Mouse (Mus musculus): ENCODE data around the gene Prex1. TPM values are rescaled to one million over a fixed set of nuclear protein-coding genes. Genes with fewer than 3 reads are reported as not detected.
"Not testable (repeated sequence)": the region's sequence is repeated elsewhere in the genome, so short reads cannot be mapped to it uniquely, and the experiment has no call there.

The Prex1 gene
- total RNA-seq (2021) = 10 to 100 TPM; 76.6 to 86.9 TPM
- long read RNA-seq, full-length matches to known transcripts = 4 of 20 reads
- long read RNA-seq, partial matches to known transcripts = 13 of 20 reads
- long read RNA-seq, other reads (novel, unspliced or antisense) = 3 of 20 reads

DNA sequence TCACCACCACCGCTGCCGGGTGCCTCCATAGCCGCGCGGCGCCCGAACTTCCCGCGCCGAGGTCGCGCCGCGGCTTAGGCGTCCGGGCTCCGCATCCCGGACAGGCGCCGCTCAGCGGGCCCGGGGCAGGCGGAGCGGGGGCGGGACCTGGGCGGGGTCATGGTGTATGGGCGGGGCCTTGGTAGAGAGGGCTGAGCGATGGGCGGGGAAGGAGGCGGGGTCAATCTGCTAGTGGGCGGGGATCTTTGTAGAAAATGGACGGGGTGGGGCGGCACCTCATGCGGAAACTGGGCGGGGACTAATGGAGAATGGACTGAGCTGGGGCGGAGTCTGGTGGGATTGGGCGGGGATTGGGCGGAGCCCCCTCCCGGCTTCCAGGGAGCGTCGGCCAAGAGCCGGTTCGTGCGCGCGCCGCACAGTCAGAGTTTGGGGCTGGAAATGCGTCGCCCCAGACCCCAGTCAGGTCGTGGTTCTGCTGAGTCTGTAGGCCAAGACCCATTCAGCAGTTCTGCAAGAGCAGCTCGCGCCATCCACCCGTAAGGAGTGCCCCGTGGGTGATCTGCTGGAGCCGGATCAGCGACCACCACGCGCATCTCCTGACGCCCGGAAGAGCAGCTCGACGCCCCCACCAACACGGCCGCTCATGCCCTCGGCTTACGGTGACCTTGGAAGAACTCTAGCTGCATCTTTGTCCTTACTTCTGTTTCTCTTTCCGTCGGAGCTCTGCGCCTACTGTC, at the start of gene Prex1:
TSS of gene Prex1 (minus strand) at position 143 of the 737 bp plus-strand sequence.
- DNase-seq (ENCODE audit: low spot score in 2 of 2) = peak; percentile 99

DNA sequence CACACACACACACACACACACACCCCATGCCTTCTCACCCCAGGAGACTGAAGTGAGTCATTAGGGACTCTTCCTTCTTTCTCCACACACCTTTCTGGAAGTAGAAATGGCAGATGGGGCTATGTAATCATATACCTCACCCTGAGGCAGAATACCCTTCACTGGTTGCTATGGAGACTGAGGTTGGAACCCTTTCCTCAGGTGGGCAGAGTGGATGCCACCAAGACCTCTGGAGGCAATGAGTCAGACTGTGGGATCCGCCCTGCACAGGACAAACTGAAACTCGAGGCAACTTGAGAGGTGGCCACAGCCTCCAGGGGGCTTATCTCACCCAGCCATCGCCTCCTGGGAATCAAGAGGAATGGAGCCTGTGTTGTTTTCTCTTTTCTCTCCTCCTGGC, 44.3 kb upstream of the Prex1 start:
- no peak for DNase-seq (ENCODE audit: low spot score in 2 of 2)

DNA sequence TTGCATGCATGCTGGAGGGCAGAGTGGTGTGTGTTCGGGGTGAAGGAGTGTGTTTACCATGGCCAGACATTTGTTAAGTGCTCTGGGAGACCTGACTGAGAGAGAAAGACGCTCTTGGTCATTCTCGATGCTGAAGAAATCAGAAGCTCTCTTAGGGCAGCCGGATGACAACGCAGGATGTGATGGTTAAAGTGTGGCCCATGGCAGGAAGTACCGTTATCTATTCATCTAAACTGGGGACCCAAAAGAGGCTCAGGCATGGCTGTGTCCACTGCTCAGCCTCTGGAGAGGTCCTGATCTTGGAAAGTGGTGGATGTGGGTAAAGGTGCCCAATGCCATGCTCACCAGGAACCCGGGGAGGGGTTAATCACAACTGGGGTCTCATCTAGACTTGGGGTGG, 41.1 kb upstream of the Prex1 start:
- no peak for DNase-seq (ENCODE audit: low spot score in 2 of 2)

DNA sequence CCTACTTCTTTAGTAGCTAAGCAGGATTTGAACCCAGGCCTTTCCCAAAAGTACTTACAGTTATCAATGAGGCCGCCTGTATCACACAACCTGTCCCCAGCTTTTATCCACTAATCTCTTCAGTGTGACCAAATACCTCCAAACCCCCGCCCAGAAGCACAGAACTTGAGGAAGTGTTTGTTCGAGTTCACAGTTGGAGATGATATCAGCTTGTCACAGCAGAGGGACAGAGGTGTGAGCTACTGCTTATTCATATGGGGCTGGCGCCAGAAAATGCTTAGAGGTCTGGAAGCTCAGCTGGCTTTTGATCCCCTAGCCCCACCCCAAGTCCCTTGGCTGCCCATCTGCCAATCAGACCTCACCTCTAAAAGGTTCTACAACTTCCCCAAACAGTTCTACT, 40.6 kb upstream of the Prex1 start:
- DNase-seq (ENCODE audit: low spot score in 2 of 2) = no peak

DNA sequence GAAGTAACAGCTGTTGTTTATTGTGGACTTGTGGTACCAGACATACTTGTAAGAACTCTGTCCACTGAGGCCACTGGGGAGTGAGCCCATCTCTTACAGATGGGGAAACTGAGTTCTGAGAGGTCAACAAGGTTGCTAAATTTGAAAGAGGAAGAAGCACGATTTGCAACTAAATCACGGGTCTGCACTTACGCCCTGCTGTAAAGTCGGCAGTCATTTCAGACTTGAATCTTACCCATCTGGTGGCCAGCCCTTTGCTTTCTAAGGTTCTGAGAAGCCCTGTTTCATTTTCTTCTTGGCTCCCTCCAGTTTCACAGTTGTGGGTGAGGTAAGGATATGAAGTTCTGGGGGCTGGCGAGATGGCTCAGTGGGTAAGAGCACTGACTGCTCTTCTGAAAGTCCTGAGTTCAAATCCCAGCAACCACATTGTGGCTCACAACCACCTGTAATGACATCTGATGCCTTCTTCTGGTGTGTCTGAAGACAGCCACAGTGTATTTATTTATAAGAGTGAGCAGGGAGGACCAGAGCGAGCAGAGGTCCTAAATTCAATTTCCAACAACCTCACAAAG, 37.1 kb upstream of the Prex1 start:
- DNase-seq (ENCODE audit: low spot score in 2 of 2) = no peak

DNA sequence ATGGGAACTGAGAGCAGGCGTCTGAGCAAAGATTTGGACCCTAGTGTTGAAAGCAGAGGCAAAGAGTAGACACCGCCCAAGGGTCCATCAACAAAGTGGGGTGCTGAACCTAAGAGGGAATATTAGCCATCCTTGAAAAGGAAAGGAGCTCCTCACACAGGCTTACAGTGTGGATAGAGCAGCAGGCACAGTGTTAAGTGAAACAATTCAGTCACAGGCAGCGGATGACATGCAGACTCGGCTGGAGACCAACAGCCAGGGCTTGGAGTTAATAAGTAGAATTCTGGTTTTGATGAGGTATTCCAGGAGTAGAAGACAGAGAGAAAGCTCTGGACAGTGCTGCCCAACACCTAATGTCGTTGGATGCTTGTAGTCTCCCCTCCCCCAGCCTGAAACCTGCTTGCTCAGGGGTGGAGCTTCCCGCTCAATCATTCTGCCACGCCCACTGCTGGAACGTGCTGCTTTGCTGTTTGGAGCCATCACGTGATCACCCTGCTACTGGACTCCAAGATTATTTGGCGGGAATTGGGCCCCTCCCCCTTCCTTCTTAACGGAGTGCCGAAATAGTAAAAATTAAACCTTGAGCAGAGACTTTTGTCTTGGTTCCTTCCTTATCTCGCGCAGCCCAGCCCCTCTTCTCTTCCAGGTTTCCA, 32.8 kb upstream of the Prex1 start:
- DNase-seq (ENCODE audit: low spot score in 2 of 2) = not testable (repeated sequence)

DNA sequence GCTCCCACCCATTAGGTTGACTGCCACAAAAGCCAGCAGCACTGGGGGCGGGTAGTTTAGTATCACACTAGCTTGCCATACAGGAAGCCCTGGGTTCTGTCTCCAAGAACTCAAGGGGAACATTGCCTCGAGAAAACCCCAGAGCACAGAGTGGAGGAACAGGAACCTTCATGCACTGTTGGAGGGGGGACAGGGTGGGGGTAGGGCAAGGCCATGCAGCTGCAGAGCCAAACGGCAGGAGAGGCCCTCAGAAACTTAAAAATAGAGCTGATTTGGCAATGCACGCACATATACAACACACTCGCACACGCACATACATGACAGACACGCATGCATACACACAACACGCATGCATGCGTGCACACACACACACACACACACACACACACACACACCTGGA, 32.2 kb upstream of the Prex1 start:
- no peak for DNase-seq (ENCODE audit: low spot score in 2 of 2)

DNA sequence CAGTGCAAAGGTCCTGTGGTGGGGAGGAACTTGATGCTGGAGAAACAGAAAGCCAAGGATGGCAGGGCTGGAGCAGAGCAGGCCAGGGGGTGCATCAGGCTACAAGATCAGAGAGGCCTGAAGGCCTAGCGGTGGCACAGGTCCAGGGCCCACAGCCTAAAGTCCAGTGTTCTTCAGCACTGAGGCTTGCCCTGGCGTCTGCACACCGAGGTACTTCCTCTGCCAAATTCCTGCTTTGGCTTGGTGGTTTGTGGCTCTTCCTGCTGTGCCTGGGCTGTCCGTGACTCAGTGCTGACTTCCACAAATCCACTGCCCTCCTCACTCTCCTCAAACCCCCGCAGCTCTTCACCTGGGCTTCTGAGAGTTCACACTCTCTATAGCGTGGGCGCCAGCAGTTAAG, 30.8 kb upstream of the Prex1 start:
- peak in 1 of 2 experiments; percentile 34 for DNase-seq (ENCODE audit: low spot score in 2 of 2)

DNA sequence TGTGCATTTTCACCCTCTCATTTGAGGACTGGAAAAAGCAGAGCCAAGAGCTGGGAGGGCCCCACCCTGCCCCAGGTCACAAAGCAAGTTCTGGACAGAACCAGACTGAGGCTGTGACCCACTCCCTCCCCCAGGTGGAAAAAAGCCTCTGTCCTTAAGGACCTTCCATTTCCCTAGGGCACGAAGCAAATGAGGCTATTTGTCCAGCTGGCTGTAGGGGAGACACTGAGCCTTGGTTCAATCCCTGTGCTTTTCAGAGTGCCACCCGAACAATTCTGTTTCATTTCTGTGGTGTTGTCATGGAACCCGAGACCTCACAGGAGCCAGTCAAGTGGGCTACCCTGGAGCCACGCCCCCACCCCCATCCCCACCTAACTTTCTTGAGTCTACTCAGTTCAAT, 29.9 kb upstream of the Prex1 start:
- no peak for DNase-seq (ENCODE audit: low spot score in 2 of 2)

DNA sequence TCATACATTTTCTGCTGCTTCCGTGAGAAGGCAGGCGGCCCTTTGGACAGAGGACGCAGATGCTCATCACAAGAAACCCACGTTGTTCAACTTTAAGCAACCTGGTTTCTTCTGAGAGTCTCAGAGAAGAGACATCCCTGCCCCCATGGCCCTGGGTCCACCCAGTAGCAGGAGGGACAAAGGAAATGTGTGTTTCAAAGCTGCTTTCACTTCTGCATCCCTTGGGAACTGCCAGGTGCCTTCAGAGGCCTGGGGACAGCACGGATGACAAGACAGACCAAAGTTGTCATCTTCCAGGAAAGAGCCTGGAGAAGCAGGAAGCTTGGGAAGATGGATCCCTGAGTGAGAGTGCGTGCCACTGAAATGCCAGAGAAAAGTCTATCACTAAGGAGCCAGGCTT, 27.8 kb upstream of the Prex1 start:
- no peak for DNase-seq (ENCODE audit: low spot score in 2 of 2)

DNA sequence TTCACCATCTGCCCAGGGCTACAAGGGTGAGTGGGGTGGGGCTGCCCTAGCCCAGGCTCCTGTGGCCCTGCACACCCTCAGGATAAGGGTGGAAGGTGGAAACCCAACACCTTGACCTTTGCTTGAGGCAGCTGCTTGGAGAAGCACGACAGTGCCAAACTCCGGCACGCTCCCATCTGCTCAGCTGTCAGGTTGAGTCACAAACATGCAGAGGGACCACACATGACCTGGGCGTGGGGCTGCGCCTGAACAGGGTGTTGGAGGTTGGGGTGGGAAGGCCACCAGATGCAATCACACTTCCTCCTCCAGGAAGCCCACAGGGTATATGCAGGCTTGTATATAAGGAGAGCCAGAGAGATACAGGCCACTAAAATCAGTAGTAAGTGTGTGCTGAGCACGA, 26.8 kb upstream of the Prex1 start:
- DNase-seq (ENCODE audit: low spot score in 2 of 2) = no peak

DNA sequence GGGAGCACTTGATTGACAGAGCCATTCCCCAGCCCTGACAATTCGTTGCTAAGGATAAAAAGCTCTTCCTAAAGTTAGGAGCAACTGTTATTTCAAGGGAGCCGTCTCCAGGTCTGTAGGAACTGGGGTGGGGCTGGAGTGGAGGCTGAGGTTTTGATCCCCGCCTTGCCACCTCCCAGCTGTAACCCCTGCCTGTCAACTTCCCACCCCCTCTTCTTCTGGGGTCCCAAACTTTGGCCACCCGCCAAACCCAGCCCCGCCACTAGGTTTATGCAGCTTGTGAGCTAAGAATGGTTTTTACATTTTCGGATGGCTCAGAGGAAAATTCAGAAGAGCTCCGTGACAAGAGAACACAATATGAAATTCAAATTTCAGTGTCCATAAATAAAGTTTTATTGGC, 23.7 kb upstream of the Prex1 start:
- no peak for DNase-seq (ENCODE audit: low spot score in 2 of 2)

DNA sequence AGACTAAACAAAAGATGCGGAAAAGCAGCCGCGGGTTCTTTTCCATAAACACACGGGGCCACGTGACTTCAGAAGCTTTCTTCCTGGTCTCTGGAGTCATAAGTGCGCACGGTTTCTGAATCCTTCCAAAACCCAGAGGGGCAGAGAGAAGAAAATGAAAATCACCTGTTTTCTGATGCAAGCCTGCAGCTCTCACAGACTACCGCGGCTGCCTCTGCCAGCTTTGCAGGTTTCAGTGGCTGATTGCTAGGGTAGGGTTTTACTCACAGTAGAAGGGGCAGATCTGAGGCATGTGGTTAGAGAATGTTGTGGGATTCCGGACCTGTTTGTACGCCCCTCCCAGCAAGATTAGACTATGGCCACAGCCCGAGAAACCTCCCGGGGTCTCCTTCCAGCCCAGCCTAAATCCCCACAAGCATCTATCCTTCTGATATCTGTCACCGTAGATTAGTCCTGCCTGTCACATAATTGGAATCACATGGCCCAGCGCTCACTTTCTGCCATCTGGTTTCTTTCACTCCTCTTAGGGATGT, 21.9 kb upstream of the Prex1 start:
- DNase-seq (ENCODE audit: low spot score in 2 of 2) = no peak

DNA sequence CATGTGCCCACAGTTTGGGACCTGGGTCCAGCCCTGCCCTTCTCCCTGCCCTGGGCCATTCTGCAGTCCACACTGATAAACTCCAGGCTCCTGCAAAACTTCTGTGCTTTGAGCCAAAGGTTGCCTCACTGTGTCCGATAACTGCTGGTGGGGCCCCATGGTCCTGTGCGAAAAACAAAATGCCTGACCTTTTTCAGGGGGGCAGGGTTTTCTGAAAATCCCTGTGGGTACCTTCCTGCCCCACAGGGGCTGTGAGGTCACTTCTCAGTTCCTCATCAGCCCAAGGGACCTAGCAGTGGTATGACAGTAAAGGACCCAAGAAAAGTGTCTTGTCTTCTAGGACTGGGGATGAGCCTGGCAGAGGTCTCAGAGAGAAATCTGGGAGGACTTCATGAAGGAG, 19.2 kb upstream of the Prex1 start:
- DNase-seq (ENCODE audit: low spot score in 2 of 2) = no peak

DNA sequence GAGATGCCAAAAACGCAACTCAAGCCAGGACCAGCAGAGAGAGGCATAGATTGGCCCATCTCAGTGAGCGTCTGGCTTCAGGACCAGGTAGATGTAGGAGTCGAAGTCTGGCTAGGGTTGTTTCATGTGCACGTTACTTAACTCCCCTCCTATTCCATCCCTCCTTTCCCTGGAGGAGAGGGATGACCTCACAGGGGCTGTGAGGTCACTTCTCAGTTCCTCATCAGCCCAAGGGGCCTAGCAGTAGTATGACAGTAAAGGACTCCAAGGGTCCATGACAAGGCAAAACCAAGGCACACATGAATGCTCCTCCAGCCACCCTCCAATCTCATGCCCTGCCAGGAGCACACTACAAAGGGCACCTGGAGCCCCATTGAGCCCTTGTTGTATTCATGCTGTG, 18.5 kb upstream of the Prex1 start:
- DNase-seq (ENCODE audit: low spot score in 2 of 2) = no peak

DNA sequence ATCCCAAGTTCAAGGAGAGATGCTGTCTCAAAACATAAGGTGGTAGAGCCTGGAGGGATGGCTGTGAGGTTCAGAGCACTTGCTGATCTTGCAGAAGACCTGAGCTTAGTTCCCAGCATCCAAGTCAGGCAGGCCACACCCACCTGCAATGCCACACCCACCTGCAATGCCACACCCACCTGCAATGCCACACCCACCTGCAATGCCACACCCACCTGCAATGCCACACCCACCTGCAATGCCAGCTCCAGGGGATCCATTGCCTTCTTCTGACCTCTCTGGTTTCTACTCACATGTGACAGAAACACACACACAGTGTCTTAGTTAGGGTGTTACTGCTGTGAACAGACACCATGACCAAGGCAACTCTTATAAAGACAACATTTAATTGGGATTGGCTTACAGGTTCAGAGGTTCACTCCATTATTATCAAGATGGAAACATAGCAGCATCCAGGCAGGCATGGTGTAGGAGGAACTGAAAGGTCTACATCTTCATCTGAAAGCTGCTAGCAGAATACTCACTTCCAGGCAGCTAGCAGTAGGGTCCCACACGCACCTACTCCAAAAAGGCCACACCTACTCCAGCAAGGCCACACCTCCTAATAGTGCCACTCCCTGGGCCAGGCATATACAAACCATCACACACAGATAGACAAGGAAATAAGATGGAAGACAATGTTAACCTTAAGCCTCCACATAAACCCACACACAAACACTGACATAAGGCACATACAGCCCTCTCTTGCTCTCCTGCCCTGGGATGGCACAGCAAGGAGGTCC, 17.7 kb upstream of the Prex1 start:
- DNase-seq (ENCODE audit: low spot score in 2 of 2) = not testable (repeated sequence)

DNA sequence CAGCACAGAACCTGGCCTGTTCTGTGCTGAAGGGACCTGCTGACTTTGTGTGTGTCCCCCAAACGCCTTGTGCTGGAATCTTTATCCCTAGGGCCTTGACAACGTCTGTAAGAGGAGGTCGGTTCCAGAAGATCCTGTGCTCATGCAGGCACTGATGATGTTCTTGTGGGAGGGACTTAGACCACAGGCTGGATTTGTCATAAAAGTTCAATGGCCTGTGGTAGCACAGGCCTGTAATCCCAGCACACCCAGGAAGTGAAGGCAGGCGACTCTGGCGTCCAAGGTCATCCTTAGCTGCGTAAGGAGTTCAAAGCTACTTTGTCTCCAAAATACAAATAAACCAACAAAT, 16.9 kb upstream of the Prex1 start:
- DNase-seq (ENCODE audit: low spot score in 2 of 2) = no peak

DNA sequence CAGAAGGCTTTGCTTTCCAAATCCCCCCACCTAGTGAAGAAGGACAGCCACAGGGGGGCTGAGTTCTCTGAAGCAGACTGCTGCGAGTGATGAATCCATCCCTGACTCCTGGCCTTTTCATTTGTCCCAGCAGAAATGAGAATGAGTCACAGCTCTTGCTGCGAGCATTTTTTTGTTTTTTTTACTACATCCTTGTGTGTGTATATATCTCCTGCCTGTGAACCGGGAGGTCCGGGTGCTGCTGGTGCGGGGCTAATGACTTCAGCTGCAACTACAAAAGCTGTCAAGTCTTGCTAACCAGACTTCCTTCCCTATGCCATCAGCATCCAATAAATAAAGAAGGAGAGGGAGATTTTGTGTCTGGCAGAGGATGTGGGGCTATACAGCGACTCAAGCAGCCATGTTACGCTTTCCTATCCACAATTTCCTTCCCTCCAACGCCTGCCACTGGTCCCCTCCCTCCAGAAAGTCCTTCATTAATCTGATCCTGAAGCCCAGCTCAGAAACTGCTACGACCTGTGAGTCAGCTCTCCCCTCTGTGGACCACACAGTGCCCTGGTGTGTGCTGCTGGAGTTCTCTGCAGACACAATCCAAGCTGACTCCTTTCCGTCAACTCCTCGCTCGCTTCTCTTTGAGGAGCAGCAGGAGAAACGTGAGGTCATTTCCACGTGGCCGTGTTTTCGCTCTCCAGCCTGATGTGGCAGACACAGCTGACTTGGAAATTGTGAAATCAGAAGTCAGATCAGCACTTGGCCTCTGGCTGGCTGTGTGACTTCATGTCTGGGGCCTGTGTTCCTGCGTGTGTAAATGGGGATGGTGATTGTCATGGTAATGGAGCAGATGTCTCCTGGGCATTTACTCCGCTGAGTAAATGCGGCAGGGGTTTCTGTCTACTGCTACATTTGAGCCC, 16.3 kb upstream of the Prex1 start:
- peak in 1 of 2 experiments; percentile 40 for DNase-seq (ENCODE audit: low spot score in 2 of 2)

DNA sequence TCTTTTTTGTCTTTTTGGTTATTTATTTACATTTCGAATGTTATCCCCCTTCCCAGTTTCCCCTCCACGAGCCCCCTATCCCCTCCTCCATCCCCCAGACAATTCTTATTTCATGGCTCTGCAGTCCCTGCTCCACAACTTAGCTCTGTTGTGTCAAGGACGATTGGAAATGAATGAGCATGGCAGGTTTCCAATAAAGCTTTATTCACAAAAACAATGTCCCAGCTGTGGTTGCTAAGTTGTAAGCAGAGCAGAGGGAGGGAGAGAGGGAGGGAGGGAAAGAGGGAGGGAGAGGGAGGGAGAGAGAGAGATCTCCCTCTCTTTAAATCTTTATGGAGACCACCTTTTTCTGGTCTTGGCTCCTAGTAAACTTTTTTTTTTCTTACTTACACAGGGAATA, 15.4 kb upstream of the Prex1 start:
- no peak for DNase-seq (ENCODE audit: low spot score in 2 of 2)

DNA sequence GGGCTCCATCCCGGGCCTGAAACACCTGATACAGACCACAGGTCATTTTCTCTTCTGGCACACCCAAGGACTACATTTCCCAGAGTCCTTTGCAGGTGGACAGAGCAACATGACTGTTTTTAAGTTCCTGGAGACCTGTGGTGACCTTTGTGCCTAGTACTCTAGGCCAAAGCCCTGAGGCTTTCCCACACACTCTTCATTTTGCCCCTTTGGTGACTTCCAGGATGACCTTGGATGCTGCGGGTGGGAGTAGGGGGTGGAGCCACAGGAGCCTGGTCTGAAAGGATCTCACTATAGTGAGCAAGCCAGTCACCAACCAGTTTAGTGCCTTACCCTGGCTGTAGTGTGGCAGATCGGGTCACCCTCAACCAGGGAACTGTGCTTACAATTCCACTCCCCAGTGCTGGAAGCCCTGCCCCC, 14.6 kb upstream of the Prex1 start:
- DNase-seq (ENCODE audit: low spot score in 2 of 2) = no peak
